Mouse (Mus musculus) lung, embryonic 14.5 days (tissue): ENCODE results near the gene Sparc. TPM values are rescaled to one million over a fixed set of nuclear protein-coding genes. Genes with fewer than 3 reads are reported as not detected.

Experiments used
- ATAC-seq: fragments of 200-750 bp; cut with Nextera tagmentation; 2 replicates; pipeline ENCODE4 v1.8.0; 2017; ENCODE audit warnings: mild to moderate bottlenecking, moderate TSS enrichment, moderate library complexity; ENCODE audit not compliant: insufficient read depth
- DNase-seq: peaks from one replicate; pipeline ENCODE4 v3.0.0-alpha.2; 2015
- H3K27ac ChIP-seq: fragments of 300-500 bp; sonication (generic); 2 replicates; pipeline ENCODE4 v1.5.1; 2014; ENCODE audit warnings: low read depth, mild to moderate bottlenecking, moderate library complexity
- H3K27me3 ChIP-seq: fragments of 300-500 bp; sonication (generic); 2 replicates; pipeline ENCODE4 v1.6.1; 2014; ENCODE audit warnings: low read length, control low read depth; ENCODE audit not compliant: insufficient read depth
- H3K36me3 ChIP-seq: fragments of 300-500 bp; sonication (generic); 2 replicates; pipeline ENCODE4 v1.6.1; 2014; ENCODE audit warnings: control low read depth; ENCODE audit not compliant: insufficient read depth
- H3K4me1 ChIP-seq: fragments of 300-500 bp; sonication (generic); 2 replicates; pipeline ENCODE4 v1.6.1; 2014; ENCODE audit warnings: antibody characterized with exemption, control low read depth; ENCODE audit not compliant: insufficient read depth
- H3K4me2 ChIP-seq: fragments of 300-500 bp; sonication (generic); 2 replicates; pipeline ENCODE4 v1.6.1; 2014; ENCODE audit warnings: mild to moderate bottlenecking
- H3K4me3 ChIP-seq: fragments of 300-500 bp; sonication (generic); 2 replicates; pipeline ENCODE4 v1.5.1; 2014; ENCODE audit warnings: low read depth, low read length
- H3K9ac ChIP-seq: fragments of 300-500 bp; sonication (generic); 2 replicates; pipeline ENCODE4 v1.6.1; 2014
- H3K9me3 ChIP-seq: fragments of 300-500 bp; sonication (generic); 2 replicates; pipeline ENCODE4 v1.6.1; 2016; ENCODE audit warnings: low read depth, low read length, control low read depth
- CTCF ChIP-seq: IDR thresholded peaks from 2 replicates; pipeline ENCODE4 v1.5.1; 2016; ENCODE audit warnings: antibody characterized with exemption, low read depth
- WGBS: fragments of 180-500 bp; shearing (Covaris S2); extraction: QIAGEN DNeasy Blood & Tissue Kit; methylation state at CpG from one replicate; pipeline ENCODE4 v1.1.7; 2014; 5-methylcytosine and 5-hydroxymethylcytosine counted together
- polyA plus RNA-seq: library from polyadenylated mRNA; unstranded; fragments of >200 nt; fragmentation: Nextera tagmentation; extraction: Ambion mirVana; gene quantifications from 2 replicates; pipeline ENCODE4 v1.2.1, GENCODE M21; 2014

Sparc gene
- polyA plus RNA-seq, 1 experiment from 2014 or later = 1,429 TPM

DNA sequence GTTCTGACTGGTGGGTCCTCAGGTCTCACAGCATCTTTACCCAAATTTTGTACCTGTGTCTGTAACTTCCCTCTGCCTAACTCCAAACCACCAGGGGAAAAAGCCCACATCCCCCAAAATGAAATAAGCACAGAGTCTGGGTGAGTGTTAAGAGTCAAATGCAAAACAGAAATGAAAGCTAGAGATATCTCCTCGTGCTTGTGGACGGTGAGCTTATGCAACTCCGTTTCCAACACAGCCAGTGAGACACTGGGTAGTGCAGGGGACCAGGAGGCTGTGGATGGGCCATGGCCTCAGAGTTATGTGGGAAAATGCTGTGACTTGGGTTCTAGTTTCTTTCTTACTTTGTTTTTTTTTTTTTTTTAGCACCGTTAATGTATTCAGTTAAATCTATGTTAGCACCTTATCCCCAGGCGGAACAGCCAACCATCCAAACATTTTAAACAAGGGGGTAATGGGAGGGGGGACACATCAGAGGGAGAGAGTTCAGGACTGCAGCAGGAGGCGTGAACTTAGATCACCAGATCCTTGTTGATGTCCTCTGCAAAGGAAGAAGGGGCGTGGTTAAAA, 27.8 kb downstream of the Sparc start:
- TF ChIP-seq CTCF = no peak
- H3K36me3 ChIP-seq = peaks cover 61% of the 10 kb centered on the region
- no peak overlapping the region for H3K4me2 ChIP-seq
- no peak overlapping the region for H3K4me3 ChIP-seq
- H3K4me1 ChIP-seq = no peaks in the 10 kb centered on the region
- H3K9ac ChIP-seq = no peak overlapping the region
- no peak for DNase-seq
- H3K27ac ChIP-seq = no peak overlapping the region
- ATAC-seq = no peak
- WGBS = 59% methylated on average over 7 of the region's 7 CpGs
- no peaks in the 10 kb centered on the region for H3K9me3 ChIP-seq
- H3K27me3 ChIP-seq = no peaks in the 10 kb centered on the region

DNA sequence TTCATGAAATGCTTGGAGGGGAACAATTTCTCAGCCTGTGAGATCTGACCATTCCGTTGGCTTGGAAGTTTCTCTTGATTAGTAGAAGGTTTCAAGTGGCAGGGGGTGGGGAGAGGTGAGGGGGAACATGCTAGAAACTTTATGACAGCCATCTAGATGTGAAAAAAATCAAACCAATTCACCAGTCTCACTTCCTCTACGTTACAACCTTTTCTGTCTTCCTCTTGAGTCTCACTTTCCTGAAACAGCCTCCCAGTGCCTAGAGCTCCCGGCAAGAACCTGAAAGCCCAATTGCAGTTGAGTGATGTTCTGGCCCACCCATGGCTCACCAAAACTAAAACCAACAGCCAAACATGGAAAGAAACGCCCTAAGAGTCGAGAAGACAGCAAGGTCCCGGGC, 28.4 kb downstream of the Sparc start:
- Histone ChIP-seq H3K9me3 (no peaks in the 10 kb centered on the region), H3K36me3 (peaks cover 55% of the 10 kb centered on the region), H3K4me2 (no peak overlapping the region), H3K4me3 (no peak overlapping the region), H3K9ac (no peak overlapping the region), H3K27me3 (no peaks in the 10 kb centered on the region), H3K27ac (peak overlapping the region; percentile 18; the same call in 1 of the 2 replicates), H3K4me1 (no peaks in the 10 kb centered on the region)
- DNase-seq (no peak), ATAC-seq (no peak)
- 62% methylated on average over 6 of the region's 6 CpGs for whole genome bisulfite sequencing
- TF ChIP-seq CTCF = no peak

DNA sequence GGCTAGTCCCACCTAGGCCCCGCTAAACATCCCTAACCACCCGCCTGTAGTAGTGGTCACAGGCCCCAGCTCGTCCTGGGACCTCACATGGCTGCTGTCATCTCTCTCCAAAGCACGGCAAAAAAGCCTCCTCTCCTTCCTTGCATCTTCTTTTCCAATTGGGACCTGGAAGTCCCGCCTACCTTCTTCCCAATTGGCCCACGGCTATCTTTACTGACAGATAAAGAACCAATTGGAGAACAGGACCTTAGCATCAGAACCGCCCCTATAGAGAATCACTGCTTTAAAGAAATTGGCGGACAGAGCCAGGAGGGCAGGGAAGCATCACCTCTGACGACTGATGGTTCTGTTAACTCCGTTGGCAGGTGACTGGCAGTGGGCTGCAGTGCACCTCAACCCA, 30.5 kb downstream of the Sparc start:
- peak; percentile 72 for DNase-seq
- H3K4me3 ChIP-seq = no peak overlapping the region
- peak; percentile 38; the same call in 1 of the 2 replicates for ATAC-seq
- no peak overlapping the region for H3K27ac ChIP-seq
- H3K9me3 ChIP-seq = no peaks in the 10 kb centered on the region
- H3K4me1 ChIP-seq = no peaks in the 10 kb centered on the region
- no peak overlapping the region for H3K4me2 ChIP-seq
- no peak for TF ChIP-seq CTCF
- WGBS = 31% methylated on average over 10 of the region's 10 CpGs
- H3K27me3 ChIP-seq = no peaks in the 10 kb centered on the region
- H3K9ac ChIP-seq = no peak overlapping the region
- peaks cover 34% of the 10 kb centered on the region for H3K36me3 ChIP-seq

DNA sequence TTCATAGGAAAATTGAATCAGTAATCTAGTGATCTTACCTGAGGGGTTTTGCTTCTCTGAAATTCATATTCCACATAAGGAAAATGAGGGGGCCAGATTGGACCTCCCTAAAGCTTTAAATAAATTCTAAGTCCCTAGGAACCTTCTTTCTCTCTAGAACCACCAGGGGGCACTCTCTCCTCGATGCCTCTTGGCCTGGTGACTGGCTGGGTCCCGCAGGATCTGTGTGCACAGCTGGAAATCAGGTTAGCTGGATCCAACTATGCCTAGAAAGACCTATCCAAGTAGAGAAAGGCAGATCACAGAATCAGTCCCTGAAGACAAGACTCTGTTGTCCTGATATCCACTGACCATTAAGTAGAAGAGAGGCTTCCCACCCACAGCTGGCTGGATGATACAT, 33.2 kb downstream of the Sparc start:
- H3K4me3 ChIP-seq = no peak overlapping the region
- no peak overlapping the region for H3K9ac ChIP-seq
- no peak overlapping the region for H3K27ac ChIP-seq
- H3K4me2 ChIP-seq = no peak overlapping the region
- whole genome bisulfite sequencing = 0% methylated on average over 2 of the region's 2 CpGs
- TF ChIP-seq CTCF = peak; percentile 92
- no peaks in the 10 kb centered on the region for H3K27me3 ChIP-seq
- ATAC-seq (no peak), DNase-seq (peak; percentile 96)
- H3K4me1 ChIP-seq = no peaks in the 10 kb centered on the region
- peaks cover 11% of the 10 kb centered on the region for H3K36me3 ChIP-seq
- no peaks in the 10 kb centered on the region for H3K9me3 ChIP-seq

DNA sequence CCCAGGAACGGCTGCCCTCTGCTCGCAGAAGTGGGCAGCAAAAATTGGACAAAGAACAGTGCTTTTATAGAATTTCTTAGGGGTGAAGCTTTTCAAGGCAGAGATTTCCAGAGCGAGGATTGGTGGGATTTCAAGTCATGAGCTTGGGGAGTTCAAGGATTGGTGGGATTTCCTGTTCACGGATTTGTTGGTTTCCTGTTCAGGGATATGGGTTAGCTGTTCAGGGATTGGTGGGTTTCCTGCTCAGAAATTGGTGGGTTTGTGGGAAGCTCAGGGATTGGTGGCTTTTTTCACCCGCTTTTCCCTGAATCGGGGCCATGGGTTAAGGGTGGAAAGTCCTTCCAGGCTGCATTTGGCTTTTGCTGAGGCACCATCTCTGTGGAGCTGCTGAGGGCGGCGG, 35.4 kb downstream of the Sparc start:
- Histone ChIP-seq H3K36me3 (no peaks in the 10 kb centered on the region), H3K9me3 (no peaks in the 10 kb centered on the region), H3K4me2 (no peak overlapping the region), H3K27me3 (no peaks in the 10 kb centered on the region), H3K4me1 (no peaks in the 10 kb centered on the region), H3K27ac (no peak overlapping the region), H3K9ac (no peak overlapping the region), H3K4me3 (no peak overlapping the region)
- ATAC-seq = no peak
- WGBS = 46% methylated on average over 8 of the region's 8 CpGs
- peak; percentile 40 for DNase-seq
- no peak for TF ChIP-seq CTCF

DNA sequence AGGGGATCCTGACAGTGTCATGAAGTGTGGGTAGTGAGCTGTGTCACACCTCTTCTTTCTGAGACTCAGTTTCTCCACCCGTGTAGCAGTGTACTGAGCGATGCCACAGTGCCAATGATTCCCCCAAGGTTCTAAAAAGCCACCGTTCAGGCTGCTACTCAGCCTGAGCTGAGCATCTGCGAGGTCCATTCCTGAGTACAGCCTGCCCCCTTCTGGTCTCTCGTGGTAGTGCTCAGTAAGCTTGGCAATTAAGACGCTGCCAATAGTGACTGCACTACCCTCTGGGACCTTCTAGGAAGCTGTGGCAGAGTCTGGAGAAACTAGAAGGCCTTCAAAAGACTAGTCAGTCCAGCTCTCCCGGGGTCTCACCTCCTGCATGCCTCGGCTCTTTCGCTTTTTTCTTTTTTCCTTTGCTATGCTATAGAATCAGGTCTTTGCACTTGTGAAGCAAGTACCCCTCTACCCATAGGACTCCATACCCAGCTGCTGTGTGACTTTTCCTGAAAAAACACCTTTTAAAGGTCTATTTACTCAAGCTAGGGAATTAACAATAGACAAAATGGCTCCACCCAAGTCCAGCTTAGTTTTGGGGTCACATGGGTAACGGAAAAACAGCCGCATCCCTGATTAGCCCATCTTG, 36.4 kb downstream of the Sparc start:
- no peaks in the 10 kb centered on the region for H3K4me1 ChIP-seq
- no peaks in the 10 kb centered on the region for H3K27me3 ChIP-seq
- peak; percentile 63 for ATAC-seq
- H3K9ac ChIP-seq = no peak overlapping the region
- no peak overlapping the region for H3K27ac ChIP-seq
- WGBS = 12% methylated on average over 11 of the region's 11 CpGs
- no peak overlapping the region for H3K4me3 ChIP-seq
- peak; percentile 99 for TF ChIP-seq CTCF
- H3K9me3 ChIP-seq = no peaks in the 10 kb centered on the region
- peak; percentile 98 for DNase-seq
- H3K4me2 ChIP-seq = no peak overlapping the region
- no peaks in the 10 kb centered on the region for H3K36me3 ChIP-seq

DNA sequence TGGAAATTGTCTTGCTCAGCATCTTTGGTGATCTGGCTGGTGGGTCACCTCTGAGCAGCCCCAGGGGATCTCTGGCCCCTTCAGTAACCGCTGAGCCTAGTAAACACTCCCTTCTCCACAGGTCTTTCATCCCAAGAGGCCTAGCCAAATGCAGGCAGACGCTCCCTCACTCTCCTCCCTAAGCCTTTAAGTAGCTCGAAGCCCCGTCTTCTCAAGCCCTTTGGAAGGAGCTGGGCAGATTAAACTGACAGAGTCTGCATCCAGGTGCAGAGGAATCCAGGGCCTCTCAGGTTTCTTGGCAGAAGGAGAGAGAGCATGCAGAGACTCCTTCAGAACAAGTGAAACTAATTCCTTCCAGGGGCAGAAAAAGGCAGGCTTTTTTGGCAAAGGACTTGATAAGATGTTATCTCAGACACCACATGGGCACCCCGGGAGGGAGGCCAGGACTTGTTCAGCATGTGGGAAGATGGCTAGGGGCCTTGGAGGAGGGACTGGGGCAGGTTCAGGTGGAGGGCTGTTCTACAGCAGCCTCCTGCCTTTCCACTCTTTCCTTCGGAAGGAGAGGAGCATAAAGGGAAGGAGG, 39.4 kb downstream of the Sparc start:
- DNase-seq = peak; percentile 14
- Histone ChIP-seq H3K27ac (peak overlapping the region; percentile 5; the same call in 1 of the 2 replicates), H3K4me1 (no peaks in the 10 kb centered on the region), H3K4me3 (no peak overlapping the region), H3K9ac (no peak overlapping the region), H3K27me3 (no peaks in the 10 kb centered on the region), H3K9me3 (no peaks in the 10 kb centered on the region), H3K4me2 (no peak overlapping the region), H3K36me3 (no peaks in the 10 kb centered on the region)
- TF ChIP-seq CTCF = no peak
- 21% methylated on average over 6 of the region's 6 CpGs for WGBS
- no peak for ATAC-seq
